Mouse (Mus musculus) myocyte (in vitro differentiated cells): ENCODE measurements around the gene Car2. TPM values are rescaled to one million over a fixed set of nuclear protein-coding genes. Genes with fewer than 3 reads are reported as not detected.

ENCODE experiments used
- H3K27me3 ChIP-seq: one replicate; pipeline ENCODE4 v1.6.1; 2011; ENCODE audit not compliant: control insufficient read depth, insufficient read depth, insufficient read length
- H3K36me3 ChIP-seq: one replicate; pipeline ENCODE4 v1.6.1; 2011; ENCODE audit not compliant: control insufficient read depth, insufficient read depth
- H3K4me2 ChIP-seq: one replicate; pipeline ENCODE4 v1.6.1; 2011; ENCODE audit warnings: low read depth, control low read depth
- H3K4me3 ChIP-seq: one replicate; pipeline ENCODE4 v1.5.1; 2011; ENCODE audit warnings: mild to moderate bottlenecking, control low read depth, moderate library complexity
- H3K79me2 ChIP-seq: one replicate; pipeline ENCODE4 v1.6.1; 2011; ENCODE audit not compliant: control insufficient read depth, insufficient read depth
- H3ac ChIP-seq: one replicate; pipeline ENCODE4 v1.6.1; 2011; ENCODE audit not compliant: control insufficient read depth, insufficient read length
- CEBPB ChIP-seq: IDR thresholded peaks from 2 replicates; pipeline ENCODE4 v1.6.1; 2011; ENCODE audit warnings: mild to moderate bottlenecking, moderate library complexity; ENCODE audit not compliant: poor library complexity, insufficient read depth, severe bottlenecking
- E2F4 ChIP-seq: IDR thresholded peaks from one replicate; pipeline ENCODE4 v1.6.1; 2011; ENCODE audit warnings: mild to moderate bottlenecking, control low read depth, moderate library complexity; ENCODE audit not compliant: insufficient read depth
- MAX ChIP-seq: IDR thresholded peaks from one replicate; pipeline ENCODE4 v1.6.1; 2011; ENCODE audit warnings: low read depth, mild to moderate bottlenecking, control low read depth
- MYOD1 ChIP-seq, 3 experiments: IDR thresholded peaks; one replicate each; pipeline ENCODE4 v1.6.1; 2011; ENCODE audit warnings: control low read depth in 2 of 3, low read depth in 2 of 3, mild to moderate bottlenecking in 2 of 3, moderate library complexity in 1 of 3; ENCODE audit not compliant: insufficient read length in 2 of 3, control insufficient read depth in 1 of 3
- MYOG ChIP-seq, 3 experiments: IDR thresholded peaks; one replicate each; pipeline ENCODE4 v1.6.1; 2011; ENCODE audit warnings: control low read depth in 2 of 3, low read depth in 2 of 3, mild to moderate bottlenecking in 2 of 3; ENCODE audit not compliant: insufficient read length in 2 of 3, control insufficient read depth in 1 of 3, insufficient read depth in 1 of 3
- POLR2A ChIP-seq: IDR thresholded peaks from one replicate; pipeline ENCODE4 v1.6.1; 2011; ENCODE audit warnings: low read depth, mild to moderate bottlenecking, control low read depth, moderate library complexity; ENCODE audit not compliant: insufficient read length
- POLR2AphosphoS2 ChIP-seq: IDR thresholded peaks from one replicate; pipeline ENCODE4 v1.6.1; 2011; ENCODE audit warnings: low read depth, control low read depth; ENCODE audit not compliant: insufficient read length
- REST ChIP-seq: IDR thresholded peaks from one replicate; pipeline ENCODE4 v1.6.1; 2011; ENCODE audit warnings: mild to moderate bottlenecking, control low read depth, moderate library complexity; ENCODE audit not compliant: insufficient read depth, insufficient read length
- SRF ChIP-seq: IDR thresholded peaks from one replicate; pipeline ENCODE4 v1.6.1; 2011; ENCODE audit warnings: low read depth; ENCODE audit not compliant: control insufficient read depth, insufficient read length
- TCF12 ChIP-seq: IDR thresholded peaks from one replicate; pipeline ENCODE4 v1.6.1; 2011; ENCODE audit warnings: mild to moderate bottlenecking, control low read depth; ENCODE audit not compliant: poor library complexity, insufficient read depth, severe bottlenecking
- TCF3 ChIP-seq: IDR thresholded peaks from one replicate; pipeline ENCODE4 v1.6.1; 2011; ENCODE audit warnings: low read depth, control low read depth; ENCODE audit not compliant: insufficient read length
- USF1 ChIP-seq: IDR thresholded peaks from one replicate; pipeline ENCODE4 v1.6.1; 2011; ENCODE audit warnings: low read depth, mild to moderate bottlenecking, control low read depth, moderate library complexity
- polyA plus RNA-seq: library from polyadenylated mRNA; unstranded; fragments of >200 nt; fragmentation: generic; extraction: Trizol; gene quantifications from one replicate; pipeline ENCODE4 v1.2.1, GENCODE M21; 2012; ENCODE audit warnings: missing spikeins

The Car2 gene
- polyA plus RNA-seq, 1 experiment: 5.6 TPM

DNA sequence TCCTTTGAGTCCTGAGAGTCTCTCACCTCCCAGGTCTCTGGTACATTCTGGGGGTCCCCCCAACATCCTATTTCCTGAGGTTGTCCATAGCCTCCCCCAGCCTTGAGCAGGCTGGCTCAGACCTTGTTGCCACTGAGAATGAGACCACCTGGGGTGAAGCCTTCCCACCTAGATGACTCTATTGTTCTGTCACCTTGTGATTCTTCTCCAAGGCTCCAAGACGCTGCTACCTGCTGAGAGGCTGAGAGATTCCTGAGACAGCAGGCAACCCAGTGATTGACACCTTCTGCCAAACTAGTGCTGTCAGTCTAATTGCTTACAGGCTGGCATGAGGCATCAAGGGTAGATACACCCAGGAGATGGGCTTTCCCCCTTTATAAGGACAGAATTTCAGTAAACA is 21.2 kb downstream of the Car2 start:
- no peak overlapping the region for H3ac ChIP-seq
- H3K36me3 ChIP-seq: no peaks in the 10 kb centered on the region
- TF ChIP-seq TCF3 (no peak), POLR2AphosphoS2 (no peak), POLR2A (no peak), MYOG (IDR thresholded peaks at IDR 0.05; ENCODE audit: control insufficient read depth in 1 of 3, insufficient read depth in 1 of 3, insufficient read length in 2 of 3, low read depth in 2 of 3) (no peak), MAX (no peak), CEBPB (no peak), MYOD1 (IDR thresholded peaks at IDR 0.05; ENCODE audit: control insufficient read depth in 1 of 3, insufficient read length in 2 of 3, low read depth in 2 of 3) (no peak), REST (no peak), TCF12 (no peak), USF1 (no peak), SRF (no peak), E2F4 (no peak)
- no peak overlapping the region for H3K4me3 ChIP-seq
- no peaks in the 10 kb centered on the region for H3K27me3 ChIP-seq
- H3K4me2 ChIP-seq: no peak overlapping the region
- H3K79me2 ChIP-seq: no peaks in the 10 kb centered on the region

DNA sequence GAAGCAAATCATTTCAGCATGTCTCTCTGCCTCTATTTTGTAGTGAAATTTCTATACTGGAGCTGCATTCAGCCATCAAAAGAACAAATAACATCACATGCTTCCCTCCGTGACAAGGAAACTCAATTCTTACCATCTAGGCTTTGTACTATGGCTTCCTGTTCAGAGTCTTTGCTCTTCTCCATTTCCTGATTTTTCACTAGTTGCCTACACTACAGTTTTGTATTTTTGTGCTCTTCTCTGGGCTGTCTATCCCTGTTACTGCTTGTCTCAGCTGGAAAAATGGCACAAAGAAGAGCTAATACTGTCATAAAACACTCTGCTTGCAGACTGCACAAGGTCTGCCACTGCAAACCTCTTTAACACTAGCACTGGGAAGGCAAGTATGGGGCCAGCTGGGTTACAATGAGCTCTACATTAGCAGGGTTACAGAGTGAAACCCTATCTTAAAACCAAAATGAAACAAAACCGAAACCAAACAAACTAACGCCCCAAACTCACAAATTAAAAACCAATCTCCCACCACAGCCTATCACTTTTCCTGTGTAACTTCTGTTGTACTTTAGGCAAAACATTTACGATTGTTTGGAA is 26.0 kb downstream of the Car2 start:
- no peaks in the 10 kb centered on the region for H3K36me3 ChIP-seq
- no peaks in the 10 kb centered on the region for H3K27me3 ChIP-seq
- no peak overlapping the region for H3K4me3 ChIP-seq
- no peak overlapping the region for H3ac ChIP-seq
- H3K79me2 ChIP-seq: no peaks in the 10 kb centered on the region
- peak overlapping the region; percentile 51 for H3K4me2 ChIP-seq
- TF ChIP-seq POLR2A (no peak), CEBPB (no peak), POLR2AphosphoS2 (no peak), SRF (no peak), TCF12 (no peak), USF1 (no peak), E2F4 (no peak), MAX (no peak), REST (no peak), TCF3 (no peak), MYOD1 (IDR thresholded peaks at IDR 0.05; ENCODE audit: control insufficient read depth in 1 of 3, insufficient read length in 2 of 3, low read depth in 2 of 3) (no peak), MYOG (IDR thresholded peaks at IDR 0.05; ENCODE audit: control insufficient read depth in 1 of 3, insufficient read depth in 1 of 3, insufficient read length in 2 of 3, low read depth in 2 of 3) (no peak)

DNA sequence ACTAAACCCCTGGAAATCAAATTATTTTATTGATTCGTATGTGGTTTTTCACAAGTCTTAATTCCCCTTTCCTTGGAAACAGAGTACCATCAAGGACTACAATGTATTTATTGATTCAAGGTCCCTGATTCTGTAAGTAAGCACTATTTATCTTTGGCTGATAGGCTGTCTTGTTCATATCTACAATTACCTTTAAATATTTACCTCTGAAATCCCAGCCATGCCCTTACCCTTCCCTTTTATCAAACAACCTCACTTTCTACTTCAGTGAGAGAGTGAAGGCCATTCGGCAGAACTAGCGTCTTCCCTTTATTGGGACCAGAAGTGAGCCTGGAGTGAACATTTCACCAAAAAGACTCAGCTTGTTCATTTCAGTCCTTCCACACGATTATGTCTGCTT is 27.7 kb downstream of the Car2 start:
- no peak overlapping the region for H3K4me3 ChIP-seq
- H3ac ChIP-seq: no peak overlapping the region
- no peak overlapping the region for H3K4me2 ChIP-seq
- no peaks in the 10 kb centered on the region for H3K27me3 ChIP-seq
- TF ChIP-seq MAX (no peak), TCF3 (no peak), MYOG (IDR thresholded peaks at IDR 0.05; ENCODE audit: control insufficient read depth in 1 of 3, insufficient read depth in 1 of 3, insufficient read length in 2 of 3, low read depth in 2 of 3) (no peak), CEBPB (no peak), USF1 (no peak)
- H3K79me2 ChIP-seq: no peaks in the 10 kb centered on the region
- no peaks in the 10 kb centered on the region for H3K36me3 ChIP-seq

DNA sequence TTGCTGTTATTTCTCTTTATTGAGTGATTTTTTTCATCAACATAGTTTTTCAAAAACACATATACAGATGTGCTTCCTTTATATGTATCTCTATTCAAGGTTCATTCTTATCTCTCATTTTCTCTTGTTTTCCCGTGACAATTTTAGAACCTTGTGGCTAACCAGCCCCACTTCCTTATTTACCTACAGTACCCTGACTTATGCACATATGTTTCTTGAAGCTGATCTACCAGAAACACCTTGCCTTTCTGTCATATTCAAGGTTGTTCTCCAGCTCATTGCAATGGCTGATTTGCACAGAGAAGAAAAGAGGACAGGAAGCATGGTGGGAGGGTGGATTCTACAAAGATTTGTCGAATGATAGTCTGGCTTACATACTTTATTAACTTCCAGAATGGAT is 29.3 kb downstream of the Car2 start:
- no peak for TF ChIP-seq MYOG (IDR thresholded peaks at IDR 0.05; ENCODE audit: control insufficient read depth in 1 of 3, insufficient read depth in 1 of 3, insufficient read length in 2 of 3, low read depth in 2 of 3)
- no peak for TF ChIP-seq CEBPB
- H3K4me2 ChIP-seq: no peak overlapping the region

DNA sequence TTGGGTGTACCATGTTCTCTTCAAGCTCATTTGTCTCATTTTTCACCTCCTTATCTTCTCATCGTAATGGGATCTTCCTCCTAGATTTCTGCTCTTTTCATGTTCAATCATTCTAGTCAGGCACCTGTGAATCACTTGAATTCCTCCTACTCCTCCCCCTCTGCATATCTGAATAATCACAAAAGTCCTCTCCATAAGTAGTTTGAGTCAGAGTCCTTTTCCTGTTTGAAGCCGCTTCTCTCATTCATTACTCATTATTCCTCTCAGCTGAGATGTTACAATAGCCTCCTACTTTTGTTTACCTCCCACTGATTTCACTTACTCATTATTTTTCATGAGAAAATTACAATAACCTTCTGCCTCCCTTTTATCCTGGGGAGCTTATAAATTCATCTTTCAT is 31.2 kb downstream of the Car2 start:
- no peak overlapping the region for H3K4me3 ChIP-seq
- no peaks in the 10 kb centered on the region for H3K27me3 ChIP-seq
- H3K79me2 ChIP-seq: no peaks in the 10 kb centered on the region
- H3ac ChIP-seq: no peak overlapping the region
- H3K36me3 ChIP-seq: no peaks in the 10 kb centered on the region
- TF ChIP-seq MYOD1 (IDR thresholded peaks at IDR 0.05; ENCODE audit: control insufficient read depth in 1 of 3, insufficient read length in 2 of 3, low read depth in 2 of 3) (no peak), REST (no peak), MAX (no peak), CEBPB (no peak), MYOG (IDR thresholded peaks at IDR 0.05; ENCODE audit: control insufficient read depth in 1 of 3, insufficient read depth in 1 of 3, insufficient read length in 2 of 3, low read depth in 2 of 3) (no peak), POLR2A (no peak), TCF12 (no peak), TCF3 (no peak), SRF (no peak), USF1 (no peak), POLR2AphosphoS2 (no peak), E2F4 (no peak)
- no peak overlapping the region for H3K4me2 ChIP-seq

More for the DNA sequence above, 29.3 kb downstream of the Car2 start:
- no peaks in the 10 kb centered on the region for H3K27me3 ChIP-seq
- H3K36me3 ChIP-seq: no peaks in the 10 kb centered on the region
- H3K4me3 ChIP-seq: no peak overlapping the region
- no peak overlapping the region for H3ac ChIP-seq
- no peaks in the 10 kb centered on the region for H3K79me2 ChIP-seq
